Mouse (Mus musculus) bone marrow, adult 2 months (tissue): Measurements from ENCODE around the gene Os9.

ENCODE experiments used
- CTCF ChIP-seq: fragments of 200-500 bp; IDR thresholded peaks from 2 replicates; pipeline ENCODE4 v1.5.1; 2011; ENCODE audit warnings: low read length, control low read depth; ENCODE audit not compliant: control insufficient read depth, insufficient read depth
- POLR2A ChIP-seq: fragments of 200-500 bp; IDR thresholded peaks from 2 replicates; pipeline ENCODE4 v1.6.1; 2011; ENCODE audit warnings: low read depth, mild to moderate bottlenecking, control low read depth, low read length, borderline replicate concordance; ENCODE audit not compliant: control insufficient read depth

- TF ChIP-seq CTCF (no peak), POLR2A (no peak)
These were observed 1.7 kb downstream of the Os9 start for GRCm38 (mm10) chr10:127119229-127119628.
